9 mouse cellular contexts compared by ENCODE assay signal in genomic region chr2:151999669-152000290, GRCm38 (mm10). TPM values are rescaled to one million over a fixed set of nuclear protein-coding genes. Genes with fewer than 3 reads are reported as not detected.
A peak's percentile ranks its signal among the peaks of the same experiment; 100 is the strongest.
DNase-seq lines count a peak whose midpoint lies in the region; ATAC-seq and TF ChIP-seq lines count a peak whose summit lies in the region.
"Had no signal": no experiment of that assay in that cellular context is flagged by ENCODE, and none has a peak within 500 bp of the region (broad histone marks: within the 10 kb centered on the region; RNA-seq: fewer than 3 reads in every experiment).

No protein-coding gene starts in this region.

- DNase-seq in midbrain, embryonic 10.5 days (ENCODE audit: low spot score) = no peak
- DNase-seq in testis, postnatal 14 days (ENCODE audit: low spot score) = peak; percentile 64
- DNase-seq in thymus, postnatal 36 days = no peak
- DNase-seq in cerebellum, postnatal 25 days = no peak
- DNase-seq: cerebellum, adult 2 months had no signal

- peak overlapping the region; percentile 49; the same call in 1 of the 2 replicates for H3K27ac ChIP-seq in midbrain, embryonic 10.5 days (replicated peaks)
- no peak overlapping the region for H3K27ac ChIP-seq in midbrain, embryonic 16.5 days (ENCODE audit: low read length)
- no peak overlapping the region for H3K27ac ChIP-seq in intestine, postnatal 0 days (ENCODE audit: low read depth, low read length)
- no peak overlapping the region for H3K27ac ChIP-seq in limb, embryonic 13.5 days
- H3K27ac ChIP-seq: neural tube, embryonic 12.5 days had no signal

- no peak overlapping the region for H3K9ac ChIP-seq in midbrain, embryonic 16.5 days (ENCODE audit: low read depth, low read length)
- H3K9ac ChIP-seq in intestine, postnatal 0 days (ENCODE audit: low read depth, low read length) = no peak overlapping the region; the same call in 1 of the 2 replicates
- 0 out of 2 replicates have a peak overlapping the region, but pooled peaks have one; percentile 35 for H3K9ac ChIP-seq in limb, embryonic 13.5 days
- H3K9ac ChIP-seq: neural tube, embryonic 12.5 days had no signal

- H3K36me3 ChIP-seq in midbrain, embryonic 10.5 days = no peaks in the 10 kb centered on the region
- no peaks in the 10 kb centered on the region for H3K36me3 ChIP-seq in midbrain, embryonic 16.5 days (ENCODE audit: control insufficient read depth, insufficient read depth, low read length)
- H3K36me3 ChIP-seq in intestine, postnatal 0 days (ENCODE audit: control insufficient read depth, insufficient read depth) = no peaks in the 10 kb centered on the region
- no peaks in the 10 kb centered on the region for H3K36me3 ChIP-seq in limb, embryonic 13.5 days
- H3K36me3 ChIP-seq: neural tube, embryonic 12.5 days had no signal

- H3K9me3 ChIP-seq in midbrain, embryonic 10.5 days (replicated peaks) = no peaks in the 10 kb centered on the region
- H3K9me3 ChIP-seq in midbrain, embryonic 16.5 days (replicated peaks; ENCODE audit: control insufficient read depth, low read length, poor library complexity, severe bottlenecking) = no peaks in the 10 kb centered on the region
- H3K9me3 ChIP-seq in intestine, postnatal 0 days (ENCODE audit: control insufficient read depth) = no peaks in the 10 kb centered on the region
- no peaks in the 10 kb centered on the region for H3K9me3 ChIP-seq in limb, embryonic 13.5 days
- H3K9me3 ChIP-seq: neural tube, embryonic 12.5 days had no signal

- no peak for ATAC-seq in midbrain, embryonic 16.5 days
- 0 out of 2 replicates have a peak, but pooled peaks have one; percentile 31 for ATAC-seq in intestine, postnatal 0 days
- no peak for ATAC-seq in limb, embryonic 13.5 days (ENCODE audit: low FRiP score, low read depth)

- H3K27me3 ChIP-seq in midbrain, embryonic 10.5 days (ENCODE audit: low read depth, poor library complexity, severe bottlenecking) = peaks cover 70% of the 10 kb centered on the region
- peaks cover 24% of the 10 kb centered on the region for H3K27me3 ChIP-seq in midbrain, embryonic 16.5 days (ENCODE audit: control insufficient read depth, insufficient read depth, low read depth, low read length)
- peaks cover 4% of the 10 kb centered on the region; the same call in 1 of the 2 replicates for H3K27me3 ChIP-seq in intestine, postnatal 0 days (replicated peaks; ENCODE audit: control insufficient read depth, insufficient read depth, low read length)
- H3K27me3 ChIP-seq in limb, embryonic 13.5 days = peaks cover 77% of the 10 kb centered on the region

- H3K4me2 ChIP-seq in midbrain, embryonic 16.5 days (ENCODE audit: low read length) = no peak overlapping the region
- H3K4me2 ChIP-seq in intestine, postnatal 0 days (replicated peaks; ENCODE audit: low read depth) = peak overlapping the region; percentile 60
- H3K4me2 ChIP-seq in limb, embryonic 13.5 days (replicated peaks) = no peak overlapping the region
- H3K4me2 ChIP-seq: neural tube, embryonic 12.5 days had no signal

- no peak overlapping the region for H3K4me3 ChIP-seq in midbrain, embryonic 10.5 days
- H3K4me3 ChIP-seq in midbrain, embryonic 16.5 days (ENCODE audit: low read depth, low read length) = no peak overlapping the region
- peak overlapping the region; percentile 23; the same call in 1 of the 2 replicates for H3K4me3 ChIP-seq in intestine, postnatal 0 days (ENCODE audit: low read depth, low read length)
- H3K4me3 ChIP-seq in limb, embryonic 13.5 days = no peak overlapping the region
- H3K4me3 ChIP-seq: neural tube, embryonic 12.5 days had no signal

- H3K4me1 ChIP-seq in midbrain, embryonic 10.5 days = peaks cover 28% of the 10 kb centered on the region
- 0 out of 2 replicates have a peak, but pooled peaks cover 3% of the 10 kb centered on the region for H3K4me1 ChIP-seq in midbrain, embryonic 16.5 days (ENCODE audit: control insufficient read depth, insufficient read depth, low read length)
- 0 out of 2 replicates have a peak, but pooled peaks cover 4% of the 10 kb centered on the region for H3K4me1 ChIP-seq in intestine, postnatal 0 days (replicated peaks; ENCODE audit: control insufficient read depth, insufficient read depth, low read length)
- H3K4me1 ChIP-seq in limb, embryonic 13.5 days = peaks cover 9% of the 10 kb centered on the region

- peak; percentile 22; the same call in 1 of the 2 replicates for TF ChIP-seq CTCF in intestine, postnatal 0 days (IDR thresholded peaks at IDR 0.05; ENCODE audit: low read depth)

- 6% methylated on average over 20 of the region's 20 CpGs for WGBS in midbrain, embryonic 10.5 days
- 10% methylated on average over 20 of the region's 20 CpGs for WGBS in midbrain, embryonic 16.5 days
- 12% methylated on average over 19 of the region's 20 CpGs for WGBS in intestine, postnatal 0 days
- 11% methylated on average over 20 of the region's 20 CpGs for WGBS in limb, embryonic 13.5 days

RNA-seq across cellular contexts. Expression of gene Slc52a3, which starts 3.5 kb away (rescaled TPM):
- polyA plus RNA-seq in midbrain, embryonic 10.5 days (2016; fragmentation: Nextera tagmentation; extraction: Ambion mirVana) = 0.81 and 0.87 TPM in 2 replicates
- polyA plus RNA-seq in midbrain, embryonic 16.5 days (2015; fragmentation: Nextera tagmentation; extraction: Ambion mirVana) = 1.0 and 1.4 TPM in 2 replicates
- 15.7 and 15.8 TPM in 2 replicates for polyA plus RNA-seq in intestine, postnatal 0 days (2015; fragmentation: Nextera tagmentation; extraction: Ambion mirVana)
- 1.6 and 1.8 TPM in 2 replicates for polyA plus RNA-seq in limb, embryonic 13.5 days (2015; fragmentation: Nextera tagmentation; extraction: Ambion mirVana)

RNA-seq across cellular contexts. Expression of gene Fam110a, which starts 19.8 kb away (rescaled TPM):
- 79.8 and 108 TPM in 2 replicates for polyA plus RNA-seq in midbrain, embryonic 10.5 days (2016; fragmentation: Nextera tagmentation; extraction: Ambion mirVana)
- polyA plus RNA-seq in midbrain, embryonic 16.5 days (2015; fragmentation: Nextera tagmentation; extraction: Ambion mirVana) = 57.5 and 59.1 TPM in 2 replicates
- 14.5 and 14.9 TPM in 2 replicates for polyA plus RNA-seq in intestine, postnatal 0 days (2015; fragmentation: Nextera tagmentation; extraction: Ambion mirVana)
- 23.0 and 25.4 TPM in 2 replicates for polyA plus RNA-seq in limb, embryonic 13.5 days (2015; fragmentation: Nextera tagmentation; extraction: Ambion mirVana)
